Mouse (Mus musculus): ENCODE results near the gene Amdhd2. TPM values are rescaled to one million over a fixed set of nuclear protein-coding genes. Genes with fewer than 3 reads are reported as not detected.
"Not testable (repeated sequence)": the region's sequence is repeated elsewhere in the genome, so short reads cannot be mapped to it uniquely, and the experiment has no call there.

Gene Amdhd2
- total and polyA plus RNA-seq, 3 experiments = 9.0 to 17.7 (median 10.2) TPM

DNA sequence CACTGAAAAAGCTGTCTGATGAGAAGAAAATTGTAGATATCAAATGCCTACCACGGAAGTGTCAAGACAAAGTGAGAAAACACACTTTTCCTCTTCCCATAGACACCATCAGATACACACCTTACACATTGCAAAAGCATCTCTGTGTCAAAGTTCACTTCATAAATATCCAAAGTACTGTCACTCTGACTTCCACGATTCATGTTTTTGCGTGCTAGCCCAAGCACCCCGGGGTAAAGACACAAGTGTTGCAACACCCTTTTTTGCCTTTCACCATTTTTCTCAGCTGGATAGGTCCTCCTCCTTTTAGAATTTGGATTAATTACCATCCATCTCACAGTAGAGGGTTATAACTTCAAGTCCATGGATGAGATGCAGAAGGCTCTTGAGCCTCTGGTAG lies 23.6 kb downstream of the Amdhd2 start:
- no peak for DNase-seq
- no peak overlapping the region; the same call in 1 of the 2 replicates for H3K4me3 ChIP-seq
- peaks cover 7% of the 10 kb centered on the region for H3K36me3 ChIP-seq (ENCODE audit: control insufficient read depth, insufficient read depth, low read length)
- 80% methylated on average over 4 of the region's 4 CpGs for WGBS
- no peak overlapping the region for H3K9ac ChIP-seq (ENCODE audit: low read depth, low read length)
- TF ChIP-seq EP300 (IDR thresholded peaks at IDR 0.05; ENCODE audit: insufficient read depth, low read depth, low read length) (no peak), CTCF (IDR thresholded peaks at IDR 0.05) (no peak), POLR2A (IDR thresholded peaks at IDR 0.05; ENCODE audit: insufficient read depth, low read depth, low read length) (no peak)
- H3K27ac ChIP-seq = no peak overlapping the region
- H3K27me3 ChIP-seq (ENCODE audit: control insufficient read depth, insufficient read depth, low read length) = no peaks in the 10 kb centered on the region
- intact Hi-C loops (cut with DNase I) = loop anchor here (5.0 kb wide), 1 partner anchor 68 kb away; the partner anchor contains the start of gene Kctd5
- peaks cover 12% of the 10 kb centered on the region for H3K79me2 ChIP-seq (replicated peaks; ENCODE audit: control insufficient read depth, insufficient read depth, low read length)
- H3K4me1 ChIP-seq (ENCODE audit: control insufficient read depth, insufficient read depth, low read length) = peaks cover 10% of the 10 kb centered on the region

DNA sequence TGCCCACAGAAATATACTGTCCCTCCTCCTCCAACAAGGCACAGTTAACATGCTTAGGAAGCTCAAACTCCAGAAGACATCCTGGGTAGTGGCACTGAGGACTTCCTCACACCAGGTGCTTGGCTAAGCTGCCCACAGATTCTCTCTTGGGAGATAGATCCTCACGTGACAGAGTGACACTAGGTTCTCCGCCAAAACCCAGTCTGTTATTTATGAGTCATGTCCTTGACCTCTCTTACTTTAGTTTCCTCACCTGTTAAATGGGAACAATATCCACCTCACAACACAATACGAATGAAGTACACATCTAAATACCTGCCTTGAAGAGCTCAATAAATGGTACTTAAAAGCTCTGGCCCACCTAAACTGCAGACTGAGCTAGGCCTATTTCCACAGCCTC lies 24.3 kb downstream of the Amdhd2 start:
- H3K27me3 ChIP-seq (ENCODE audit: control insufficient read depth, insufficient read depth, low read length) = no peaks in the 10 kb centered on the region
- TF ChIP-seq POLR2A (IDR thresholded peaks at IDR 0.05; ENCODE audit: insufficient read depth, low read depth, low read length) (no peak), CTCF (IDR thresholded peaks at IDR 0.05) (no peak)
- 60% methylated on average over 3 of the region's 3 CpGs for WGBS
- intact Hi-C loops (cut with DNase I) = loop anchor here (5.0 kb wide), 1 partner anchor 67 kb away; the partner anchor contains the start of gene Kctd5
- H3K9ac ChIP-seq (ENCODE audit: low read depth, low read length) = no peak overlapping the region
- peaks cover 12% of the 10 kb centered on the region for H3K79me2 ChIP-seq (replicated peaks; ENCODE audit: control insufficient read depth, insufficient read depth, low read length)
- H3K4me1 ChIP-seq (ENCODE audit: control insufficient read depth, insufficient read depth, low read length) = peaks cover 12% of the 10 kb centered on the region
- H3K27ac ChIP-seq = no peak overlapping the region
- no peak for DNase-seq
- H3K4me3 ChIP-seq = no peak overlapping the region
- H3K36me3 ChIP-seq (ENCODE audit: control insufficient read depth, insufficient read depth, low read length) = peaks cover 7% of the 10 kb centered on the region

DNA sequence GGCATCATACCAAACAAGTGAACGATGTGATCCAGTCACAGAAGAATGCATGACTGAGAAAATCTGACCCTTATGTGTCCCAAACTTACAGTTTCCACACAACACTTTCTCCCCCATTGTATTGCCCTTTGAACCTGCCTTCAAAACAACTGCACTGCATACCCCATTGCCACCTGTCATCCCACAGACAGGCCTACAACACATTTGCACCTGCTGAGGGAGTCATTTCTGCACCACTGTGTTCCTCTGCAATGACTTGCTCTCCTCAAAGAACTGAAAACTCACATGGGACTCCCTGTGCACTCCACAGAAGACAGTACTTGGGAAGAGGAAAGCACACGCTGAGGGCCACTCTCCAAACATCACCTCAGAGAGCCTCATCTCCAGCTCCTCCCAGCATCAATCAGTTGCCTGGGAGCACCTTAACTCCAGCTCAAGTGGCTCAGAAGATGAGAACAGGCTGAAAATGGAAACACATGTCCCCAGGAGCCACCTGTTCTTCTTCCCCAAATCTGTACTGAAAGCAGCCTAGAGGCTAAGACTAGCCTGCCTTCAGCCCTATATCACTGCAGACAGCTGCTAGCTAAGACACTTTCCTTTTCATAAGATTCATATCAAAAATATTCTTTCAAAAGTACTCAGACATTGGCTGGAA lies 26.2 kb downstream of the Amdhd2 start:
- 34% methylated on average over 2 of the region's 2 CpGs for WGBS
- no peak overlapping the region for H3K9ac ChIP-seq (ENCODE audit: low read depth, low read length)
- intact Hi-C loops (cut with DNase I) = loop anchor here (5.0 kb wide), 1 partner anchor 65 kb away; the partner anchor contains the start of gene Kctd5

DNA sequence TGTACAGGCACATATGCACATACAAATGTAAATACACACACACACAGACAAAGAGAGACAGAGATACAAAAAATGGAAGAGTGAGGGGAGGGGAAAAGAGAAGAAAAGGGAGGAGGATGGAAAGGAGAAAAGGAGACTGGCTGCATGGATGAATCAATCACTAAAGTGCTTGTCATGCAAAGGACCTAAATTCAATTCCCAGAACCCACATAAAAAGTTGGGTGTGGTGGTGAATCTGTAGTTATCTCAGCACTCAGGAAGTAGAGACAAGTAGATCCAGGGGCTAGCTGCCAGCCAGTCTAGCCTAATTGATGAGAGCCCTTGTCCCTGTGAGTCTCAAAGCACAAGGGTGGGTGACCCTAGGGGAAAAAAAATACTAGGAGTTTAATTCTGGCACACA lies 29.5 kb downstream of the Amdhd2 start:
- Histone ChIP-seq H3K4me1 (ENCODE audit: control insufficient read depth, insufficient read depth, low read length) (peaks cover 10% of the 10 kb centered on the region), H3K9ac (ENCODE audit: low read depth, low read length) (no peak overlapping the region), H3K79me2 (replicated peaks; ENCODE audit: control insufficient read depth, insufficient read depth, low read length) (peaks cover 19% of the 10 kb centered on the region), H3K27ac (no peak overlapping the region), H3K36me3 (ENCODE audit: control insufficient read depth, insufficient read depth, low read length) (no peaks in the 10 kb centered on the region; the same call in 1 of the 2 replicates), H3K4me3 (no peak overlapping the region), H3K27me3 (ENCODE audit: control insufficient read depth, insufficient read depth, low read length) (no peaks in the 10 kb centered on the region)
- TF ChIP-seq CTCF (IDR thresholded peaks at IDR 0.05) (no peak), POLR2A (IDR thresholded peaks at IDR 0.05; ENCODE audit: insufficient read depth, low read depth, low read length) (no peak), EP300 (IDR thresholded peaks at IDR 0.05; ENCODE audit: insufficient read depth, low read depth, low read length) (no peak)
- intact Hi-C loops (cut with DNase I) = no loop called here
- no peak for DNase-seq

More for the DNA sequence above, 26.2 kb downstream of the Amdhd2 start:
- Histone ChIP-seq H3K4me3 (no peak overlapping the region), H3K79me2 (replicated peaks; ENCODE audit: control insufficient read depth, insufficient read depth, low read length) (peaks cover 17% of the 10 kb centered on the region), H3K27me3 (ENCODE audit: control insufficient read depth, insufficient read depth, low read length) (no peaks in the 10 kb centered on the region), H3K27ac (no peak overlapping the region), H3K4me1 (ENCODE audit: control insufficient read depth, insufficient read depth, low read length) (peaks cover 13% of the 10 kb centered on the region), H3K36me3 (ENCODE audit: control insufficient read depth, insufficient read depth, low read length) (peaks cover 7% of the 10 kb centered on the region)
- TF ChIP-seq CTCF (IDR thresholded peaks at IDR 0.05) (no peak), POLR2A (IDR thresholded peaks at IDR 0.05; ENCODE audit: insufficient read depth, low read depth, low read length) (no peak), EP300 (IDR thresholded peaks at IDR 0.05; ENCODE audit: insufficient read depth, low read depth, low read length) (no peak)
- no peak for DNase-seq

DNA sequence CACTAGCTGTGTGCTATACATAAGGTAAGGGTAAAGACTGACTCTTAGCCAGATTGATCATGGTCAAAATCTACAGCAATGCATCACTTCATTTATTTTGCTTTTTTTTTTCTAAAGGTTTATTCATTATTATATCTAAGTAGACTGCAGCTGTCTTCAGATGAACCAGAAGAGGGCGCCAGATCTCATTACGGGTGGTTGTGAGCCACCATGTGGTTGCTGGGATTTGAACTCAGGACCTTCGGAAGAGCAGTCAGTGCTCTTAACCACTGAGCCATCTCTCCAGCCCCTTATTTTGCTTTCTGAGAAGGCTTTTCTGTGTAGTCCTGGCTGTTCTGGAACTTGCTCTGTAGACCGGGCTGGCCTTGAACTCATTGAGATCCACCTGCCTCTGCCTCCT lies 30.6 kb downstream of the Amdhd2 start:
- WGBS = 91% methylated on average over 4 of the region's 4 CpGs
- H3K27ac ChIP-seq; H3K36me3 ChIP-seq (ENCODE audit: control insufficient read depth, insufficient read depth, low read length); intact Hi-C loops (cut with DNase I); H3K4me1 ChIP-seq (ENCODE audit: control insufficient read depth, insufficient read depth, low read length); H3K9ac ChIP-seq (ENCODE audit: low read depth, low read length); H3K4me3 ChIP-seq; DNase-seq; H3K27me3 ChIP-seq (ENCODE audit: control insufficient read depth, insufficient read depth, low read length): not testable (repeated sequence)
- peak; percentile 53 for TF ChIP-seq CTCF (IDR thresholded peaks at IDR 0.05)
- peaks cover 16% of the 10 kb centered on the region for H3K79me2 ChIP-seq (replicated peaks; ENCODE audit: control insufficient read depth, insufficient read depth, low read length)

DNA sequence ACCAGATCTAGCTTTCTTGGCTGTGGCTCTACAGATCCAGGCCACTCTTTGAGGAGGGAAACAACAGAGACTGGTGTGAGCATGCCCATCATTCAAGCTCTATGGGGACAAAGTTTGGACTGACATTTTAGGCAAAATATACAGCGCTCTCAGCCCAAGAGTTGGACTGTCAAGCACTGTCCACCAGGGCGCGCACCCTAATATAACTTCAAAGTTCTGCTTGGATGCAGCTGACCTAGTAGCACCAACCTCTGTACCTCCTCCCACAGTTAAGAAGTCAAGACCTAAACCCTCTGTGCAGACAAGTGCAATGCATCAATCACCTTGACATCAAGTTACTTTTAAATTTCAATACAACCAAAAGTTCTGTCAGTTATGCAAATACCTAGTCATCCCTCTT lies 32.0 kb downstream of the Amdhd2 start:
- TF ChIP-seq POLR2A (IDR thresholded peaks at IDR 0.05; ENCODE audit: insufficient read depth, low read depth, low read length) (no peak), EP300 (IDR thresholded peaks at IDR 0.05; ENCODE audit: insufficient read depth, low read depth, low read length) (no peak), CTCF (IDR thresholded peaks at IDR 0.05) (no peak)
- intact Hi-C loops (cut with DNase I) = no loop called here
- Histone ChIP-seq H3K27ac (no peak overlapping the region), H3K4me1 (ENCODE audit: control insufficient read depth, insufficient read depth, low read length) (peaks cover 7% of the 10 kb centered on the region), H3K4me3 (no peak overlapping the region), H3K9ac (ENCODE audit: low read depth, low read length) (no peak overlapping the region), H3K36me3 (ENCODE audit: control insufficient read depth, insufficient read depth, low read length) (peaks cover 8% of the 10 kb centered on the region), H3K27me3 (ENCODE audit: control insufficient read depth, insufficient read depth, low read length) (no peaks in the 10 kb centered on the region), H3K79me2 (replicated peaks; ENCODE audit: control insufficient read depth, insufficient read depth, low read length) (peaks cover 12% of the 10 kb centered on the region)
- 95% methylated on average over 3 of the region's 3 CpGs for WGBS
- no peak for DNase-seq

DNA sequence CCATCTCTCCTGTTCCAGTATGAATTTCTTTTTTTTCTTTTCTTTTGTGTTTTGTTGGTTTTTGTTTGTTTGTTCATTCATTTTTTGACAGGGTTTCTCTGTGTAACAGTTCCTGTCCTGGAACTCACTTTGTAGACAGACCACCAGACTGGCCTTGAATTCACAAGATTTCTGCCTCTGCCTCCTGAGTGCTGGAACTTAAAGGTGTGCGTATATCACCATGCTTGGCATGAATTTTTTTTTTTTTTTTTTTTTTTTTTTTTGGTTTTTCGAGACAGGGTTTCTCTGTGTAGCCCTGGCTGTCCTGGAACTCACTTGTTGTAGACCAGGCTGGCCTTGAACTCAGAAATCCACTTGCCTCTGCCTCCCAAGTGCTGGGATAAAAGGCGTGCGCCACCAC lies 34.3 kb downstream of the Amdhd2 start:
- H3K27me3 ChIP-seq (ENCODE audit: control insufficient read depth, insufficient read depth, low read length); H3K4me1 ChIP-seq (ENCODE audit: control insufficient read depth, insufficient read depth, low read length); H3K27ac ChIP-seq; DNase-seq; H3K36me3 ChIP-seq (ENCODE audit: control insufficient read depth, insufficient read depth, low read length); intact Hi-C loops (cut with DNase I); H3K4me3 ChIP-seq; H3K9ac ChIP-seq (ENCODE audit: low read depth, low read length): not testable (repeated sequence)
- H3K79me2 ChIP-seq (replicated peaks; ENCODE audit: control insufficient read depth, insufficient read depth, low read length) = peaks cover 14% of the 10 kb centered on the region
- WGBS = 90% methylated on average over 4 of the region's 4 CpGs

Data from heart, adult 2 months (tissue).